ENCODE assay signal across 8 mouse cellular contexts in genomic region chr17:27555512-27556172, GRCm38 (mm10). TPM values are rescaled to one million over a fixed set of nuclear protein-coding genes. Genes with fewer than 3 reads are reported as not detected.
DNase-seq lines count a peak whose midpoint lies in the region; ATAC-seq and TF ChIP-seq lines count a peak whose summit lies in the region.

No protein-coding gene starts in this region.

- H3K27me3 ChIP-seq in embryonic facial prominence, embryonic 13.5 days, result no peaks in the 10 kb centered on the region
- no peaks in the 10 kb centered on the region for H3K27me3 ChIP-seq in heart, postnatal 0 days (ENCODE audit: control insufficient read depth, insufficient read depth, low read length)
- no peaks in the 10 kb centered on the region for H3K27me3 ChIP-seq in megakaryocyte, embryonic 14.5 days (replicated peaks)

- H3K4me2 ChIP-seq in embryonic facial prominence, embryonic 13.5 days, result peak overlapping the region; percentile 78
- H3K4me2 ChIP-seq in heart, postnatal 0 days (ENCODE audit: low read depth, low read length), result peak overlapping the region; percentile 96

- peak overlapping the region; percentile 85 for H3K4me3 ChIP-seq in embryonic facial prominence, embryonic 13.5 days
- peak overlapping the region; percentile 81 for H3K4me3 ChIP-seq in heart, postnatal 0 days (ENCODE audit: low read depth, low read length)
- H3K4me3 ChIP-seq in megakaryocyte, embryonic 14.5 days (replicated peaks), result peak overlapping the region; percentile 96

- TF ChIP-seq CTCF in heart, postnatal 0 days (IDR thresholded peaks at IDR 0.05; ENCODE audit: low read depth), result no peak

- H3K9ac ChIP-seq in embryonic facial prominence, embryonic 13.5 days, result peak overlapping the region; percentile 94
- H3K9ac ChIP-seq in heart, postnatal 0 days (replicated peaks; ENCODE audit: low read depth, low read length), result peak overlapping the region; percentile 50; the same call in 1 of the 2 replicates

- H3K27ac ChIP-seq in embryonic facial prominence, embryonic 13.5 days, result peak overlapping the region; percentile 97
- H3K27ac ChIP-seq in heart, postnatal 0 days (ENCODE audit: low read depth), result peak overlapping the region; percentile 86

- under 1% methylated on average over 53 of the region's 55 CpGs for WGBS in embryonic facial prominence, embryonic 13.5 days
- WGBS in heart, postnatal 0 days, result 1% methylated on average over 54 of the region's 55 CpGs

- no peak; the same call in 1 of the 2 replicates for TF ChIP-seq EP300 in heart, postnatal 0 days (IDR thresholded peaks at IDR 0.05; ENCODE audit: low read depth)

- H3K9me3 ChIP-seq in embryonic facial prominence, embryonic 13.5 days, result no peaks in the 10 kb centered on the region
- H3K9me3 ChIP-seq in heart, postnatal 0 days (replicated peaks; ENCODE audit: control insufficient read depth, low read length), result no peaks in the 10 kb centered on the region
- no peaks in the 10 kb centered on the region for H3K9me3 ChIP-seq in megakaryocyte, embryonic 14.5 days

- peak; percentile 57 for ATAC-seq in embryonic facial prominence, embryonic 13.5 days (ENCODE audit: insufficient number of reproducible peaks, insufficient read depth, low FRiP score, low TSS enrichment, low read depth)
- ATAC-seq in heart, postnatal 0 days (ENCODE audit: insufficient read depth, low read depth), result peak; percentile 31; the same call in 1 of the 2 replicates

- DNase-seq in ovary, postnatal 36 days (ENCODE audit: low spot score), result peak; percentile 60
- no peak for DNase-seq in ovary, adult 18-20 months (ENCODE audit: low spot score)
- DNase-seq in heart, postnatal 0 days (ENCODE audit: low spot score), result no peak
- peak; percentile 79 for DNase-seq in kidney, postnatal 14 days
- DNase-seq in spleen, postnatal 10 days (ENCODE audit: low spot score in 2 of 2), result peak; percentile 77 to 89
- no peak for DNase-seq in left cerebral cortex, adult 9 months (ENCODE audit: low spot score in 2 of 2)

- H3K4me1 ChIP-seq in embryonic facial prominence, embryonic 13.5 days, result peaks cover 40% of the 10 kb centered on the region
- H3K4me1 ChIP-seq in heart, postnatal 0 days (ENCODE audit: control insufficient read depth, insufficient read depth), result peaks cover 20% of the 10 kb centered on the region
- H3K4me1 ChIP-seq in megakaryocyte, embryonic 14.5 days, result peaks cover 86% of the 10 kb centered on the region

- H3K36me3 ChIP-seq in embryonic facial prominence, embryonic 13.5 days, result peaks cover 8% of the 10 kb centered on the region; the same call in 1 of the 2 replicates
- no peaks in the 10 kb centered on the region for H3K36me3 ChIP-seq in heart, postnatal 0 days (replicated peaks; ENCODE audit: control insufficient read depth, insufficient read depth, low read length)
- H3K36me3 ChIP-seq in megakaryocyte, embryonic 14.5 days (replicated peaks; ENCODE audit: low read length), result peaks cover 17% of the 10 kb centered on the region

RNA-seq across cellular contexts. Expression of gene Hmga1, which starts 0.7 kb away (rescaled TPM):
- 227 and 258 TPM in 2 replicates for polyA plus RNA-seq in embryonic facial prominence, embryonic 13.5 days (2015; fragmentation: Nextera tagmentation; extraction: Ambion mirVana)
- total RNA-seq in heart, postnatal 0 days (2014; rRNA removed; ENCODE audit: low replicate concordance), result 108 TPM in 2 replicates
- 56.7 and 59.7 TPM in 2 replicates for polyA plus RNA-seq in heart, postnatal 0 days (2015; fragmentation: Nextera tagmentation; extraction: Ambion mirVana)
- polyA plus RNA-seq in megakaryocyte, embryonic 14.5 days (2012; ENCODE audit: insufficient read depth, low replicate concordance), result 3,567 and 8,363 TPM in 2 replicates

RNA-seq across cellular contexts. Expression of gene AI413582, which starts 9.9 kb away (rescaled TPM):
- polyA plus RNA-seq in embryonic facial prominence, embryonic 13.5 days (2015; fragmentation: Nextera tagmentation; extraction: Ambion mirVana), result 21.2 and 21.4 TPM in 2 replicates
- 11.1 and 13.4 TPM in 2 replicates for total RNA-seq in heart, postnatal 0 days (2014; rRNA removed; ENCODE audit: low replicate concordance)
- 18.5 and 20.1 TPM in 2 replicates for polyA plus RNA-seq in heart, postnatal 0 days (2015; fragmentation: Nextera tagmentation; extraction: Ambion mirVana)
- polyA plus RNA-seq in megakaryocyte, embryonic 14.5 days (2012; ENCODE audit: insufficient read depth, low replicate concordance), result 81.1 and 284 TPM in 2 replicates

RNA-seq across cellular contexts. Expression of gene Grm4, which starts 34.4 kb away (rescaled TPM):
- polyA plus RNA-seq in embryonic facial prominence, embryonic 13.5 days (2015; fragmentation: Nextera tagmentation; extraction: Ambion mirVana), result 0.25 and 0.38 TPM in 2 replicates
- total RNA-seq in heart, postnatal 0 days (2014; rRNA removed; ENCODE audit: low replicate concordance), result not detected in 2 replicates
- 0.03 TPM in 1 of 2 replicates, not detected in the other for polyA plus RNA-seq in heart, postnatal 0 days (2015; fragmentation: Nextera tagmentation; extraction: Ambion mirVana)
- polyA plus RNA-seq in megakaryocyte, embryonic 14.5 days (2012; ENCODE audit: insufficient read depth, low replicate concordance), result not detected in 2 replicates

Comparison
In these comparisons a context has a peak if more than half of its experiments do, and no peak if none do; other contexts are left out.
1. DNase-seq: peak in ovary, postnatal 36 days (single experiment), kidney, postnatal 14 days (single experiment) and spleen, postnatal 10 days (2 of 2); none in ovary, adult 18-20 months (single experiment), heart, postnatal 0 days (single experiment) and left cerebral cortex, adult 9 months (0 of 2).
2. RNA of gene Hmga1, which starts 0.7 kb away (polyA plus RNA-seq): 3,567 to 8,363 TPM in megakaryocyte, embryonic 14.5 days; 227 to 258 TPM in embryonic facial prominence, embryonic 13.5 days and 56.7 to 59.7 TPM in heart, postnatal 0 days; every median in the first group is over 10 times any median in the second.
3. Peak in every context shown above with its lines, with median percentiles within 50 percentile points of each other: H3K4me3 ChIP-seq.